In genomic region chr17:29355461-29355840, GRCm38 (mm10) we compare ENCODE assay signal across 9 mouse cellular contexts. TPM values are rescaled to one million over a fixed set of nuclear protein-coding genes. Genes with fewer than 3 reads are reported as not detected.
DNase-seq lines count a peak whose midpoint lies in the region; ATAC-seq and TF ChIP-seq lines count a peak whose summit lies in the region.
"Had no signal": no experiment of that assay in that cellular context is flagged by ENCODE, and none has a peak within 500 bp of the region (broad histone marks: within the 10 kb centered on the region; RNA-seq: fewer than 3 reads in every experiment).

No protein-coding gene starts in this region.

- no peak for DNase-seq in liver, adult 2 months (ENCODE audit: extremely low read depth, low read depth, low spot score)
- no peak for DNase-seq in liver
- DNase-seq in liver, embryonic 11.5 days (ENCODE audit: low spot score), result no peak
- peak; percentile 58 for DNase-seq in retina, embryonic 14.5 days (ENCODE audit: low spot score)
- DNase-seq in adrenal gland, adult (ENCODE audit: inconsistent age in 2 of 2, low spot score in 1 of 2), result no peak
- no peak for DNase-seq in cerebellum, postnatal 25 days
- DNase-seq in ovary, adult 18-20 months (ENCODE audit: low spot score), result no peak

- H3K79me2 ChIP-seq in liver, adult 2 months (ENCODE audit: control insufficient read depth, insufficient read depth, low read length), result no peaks in the 10 kb centered on the region

- 82% methylated on average over 5 of the region's 5 CpGs for WGBS in liver, adult 2 months
- WGBS in hindbrain, embryonic 13.5 days, result 17% methylated on average over 5 of the region's 5 CpGs
- 78% methylated on average over 5 of the region's 5 CpGs for WGBS in liver, embryonic 11.5 days

- TF ChIP-seq POLR2A in liver, adult 2 months (IDR thresholded peaks at IDR 0.05; ENCODE audit: extremely low read depth, insufficient read depth, low read length), result no peak

- no peaks in the 10 kb centered on the region for H3K36me3 ChIP-seq in liver, adult 2 months (ENCODE audit: control insufficient read depth, insufficient read depth, low read length)
- H3K36me3 ChIP-seq in hindbrain, embryonic 13.5 days, result no peaks in the 10 kb centered on the region
- no peaks in the 10 kb centered on the region for H3K36me3 ChIP-seq in liver, embryonic 11.5 days (ENCODE audit: control insufficient read depth, insufficient read depth, low read length)

- H3K9me3 ChIP-seq in hindbrain, embryonic 13.5 days, result no peaks in the 10 kb centered on the region
- no peaks in the 10 kb centered on the region for H3K9me3 ChIP-seq in liver, embryonic 11.5 days (ENCODE audit: control insufficient read depth, low read length)

- H3K9ac ChIP-seq in liver, adult 2 months (ENCODE audit: low read depth, low read length), result no peak overlapping the region
- peak overlapping the region; percentile 75 for H3K9ac ChIP-seq in hindbrain, embryonic 13.5 days
- H3K9ac ChIP-seq in liver, embryonic 11.5 days (ENCODE audit: low read depth, low read length), result 0 out of 2 replicates have a peak overlapping the region, but pooled peaks have one; percentile 34

- TF ChIP-seq CTCF in liver, adult 2 months (IDR thresholded peaks at IDR 0.05; ENCODE audit: low read depth, low read length), result no peak

- H3K27ac ChIP-seq in liver, adult 2 months (replicated peaks; ENCODE audit: insufficient read depth, low read depth, low read length), result peak overlapping the region; percentile 51; the same call in 1 of the 2 replicates
- H3K27ac ChIP-seq in hindbrain, embryonic 13.5 days, result peak overlapping the region; percentile 99
- peak overlapping the region; percentile 66; the same call in 1 of the 2 replicates for H3K27ac ChIP-seq in liver, embryonic 11.5 days (ENCODE audit: low read depth, low read length)

- H3K4me1 ChIP-seq in liver, adult 2 months (ENCODE audit: control insufficient read depth, insufficient read depth, low read length), result no peaks in the 10 kb centered on the region; the same call in 1 of the 2 replicates
- H3K4me1 ChIP-seq in hindbrain, embryonic 13.5 days (replicated peaks), result peaks cover 27% of the 10 kb centered on the region
- peaks cover 10% of the 10 kb centered on the region; the same call in 1 of the 2 replicates for H3K4me1 ChIP-seq in liver, embryonic 11.5 days (replicated peaks; ENCODE audit: control insufficient read depth, insufficient read depth, low read length)

- no peak overlapping the region for H3K4me3 ChIP-seq in liver, adult 2 months (ENCODE audit: insufficient read depth, low read depth, low read length)
- H3K4me3 ChIP-seq in hindbrain, embryonic 13.5 days, result no peak overlapping the region
- H3K4me3 ChIP-seq in liver, embryonic 11.5 days (ENCODE audit: low read depth, low read length), result no peak overlapping the region

- no peaks in the 10 kb centered on the region for H3K27me3 ChIP-seq in liver, adult 2 months (ENCODE audit: control insufficient read depth, insufficient read depth, low read length)
- H3K27me3 ChIP-seq in hindbrain, embryonic 13.5 days, result no peaks in the 10 kb centered on the region
- H3K27me3 ChIP-seq in liver, embryonic 11.5 days (replicated peaks; ENCODE audit: control insufficient read depth, insufficient read depth, low read length), result no peaks in the 10 kb centered on the region
- H3K27me3 ChIP-seq: Patski had no signal

- peak overlapping the region; percentile 60 for H3K4me2 ChIP-seq in hindbrain, embryonic 13.5 days
- H3K4me2 ChIP-seq in liver, embryonic 11.5 days, result no peak overlapping the region

- peak; percentile 51 for ATAC-seq in hindbrain, embryonic 13.5 days (ENCODE audit: low FRiP score)
- ATAC-seq in liver, embryonic 11.5 days (replicated peaks; ENCODE audit: low FRiP score), result no peak
- ATAC-seq: Patski had no signal

RNA-seq across cellular contexts. Expression of gene Fgd2, which starts 5.3 kb away (rescaled TPM):
- 7.6 and 8.9 TPM in 2 replicates for total RNA-seq in liver, adult 2 months (2014; rRNA removed)
- polyA plus RNA-seq in liver, adult 2 months (2012; rRNA removed), result 4.0 and 8.8 TPM in 2 replicates
- polyA plus RNA-seq in hindbrain, embryonic 13.5 days (2015; fragmentation: Nextera tagmentation; extraction: Ambion mirVana), result 3.8 and 5.3 TPM in 2 replicates
- 6.0 and 6.7 TPM in 2 replicates for polyA plus RNA-seq in liver, embryonic 11.5 days (2014; fragmentation: Nextera tagmentation; extraction: Ambion mirVana)

RNA-seq across cellular contexts. Expression of gene Mtch1, which starts 7.7 kb away (rescaled TPM):
- 82.7 and 93.8 TPM in 2 replicates for total RNA-seq in liver, adult 2 months (2014; rRNA removed)
- polyA plus RNA-seq in liver, adult 2 months (2012; rRNA removed), result 136 and 143 TPM in 2 replicates
- 423 TPM in 2 replicates for polyA plus RNA-seq in hindbrain, embryonic 13.5 days (2015; fragmentation: Nextera tagmentation; extraction: Ambion mirVana)
- polyA plus RNA-seq in liver, embryonic 11.5 days (2014; fragmentation: Nextera tagmentation; extraction: Ambion mirVana), result 147 and 149 TPM in 2 replicates

RNA-seq across cellular contexts. Expression of gene Pi16, which starts 38.0 kb away (rescaled TPM):
- 0.13 and 0.28 TPM in 2 replicates for total RNA-seq in liver, adult 2 months (2014; rRNA removed)
- 0.07 and 0.10 TPM in 2 replicates for polyA plus RNA-seq in liver, adult 2 months (2012; rRNA removed)
- 1.3 and 2.0 TPM in 2 replicates for polyA plus RNA-seq in hindbrain, embryonic 13.5 days (2015; fragmentation: Nextera tagmentation; extraction: Ambion mirVana)
- 0.32 and 0.51 TPM in 2 replicates for polyA plus RNA-seq in liver, embryonic 11.5 days (2014; fragmentation: Nextera tagmentation; extraction: Ambion mirVana)
- polyA plus RNA-seq: Patski had no signal
